Mouse (Mus musculus): ENCODE measurements around the gene Metrnl. TPM values are rescaled to one million over a fixed set of nuclear protein-coding genes. Genes with fewer than 3 reads are reported as not detected.

The Metrnl gene
- polyA plus RNA-seq, 1 experiment: not detected

DNA sequence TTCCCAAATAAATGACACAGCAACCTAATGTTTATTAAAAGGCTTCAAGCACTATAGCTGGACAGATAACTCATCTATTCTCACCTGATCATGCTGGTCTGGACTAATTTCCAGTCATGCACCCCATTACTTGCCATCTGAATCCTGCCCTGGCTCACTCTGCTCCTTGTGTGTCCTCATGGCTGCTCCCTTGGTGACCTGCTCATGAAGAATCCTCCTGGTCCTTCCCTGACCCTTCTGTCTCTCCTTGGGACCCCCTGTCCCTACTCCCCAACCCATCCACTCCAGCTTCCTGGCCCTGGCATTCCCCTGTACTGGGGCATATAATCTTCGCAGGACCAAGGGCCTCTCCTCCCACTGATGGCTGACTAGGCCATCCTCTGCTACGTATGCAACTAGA lies 24.5 kb upstream of the Metrnl start:
- TF ChIP-seq POLR2A (IDR thresholded peaks at IDR 0.05; ENCODE audit: insufficient read depth, low read depth, low read length) (no peak), CTCF (IDR thresholded peaks at IDR 0.05; ENCODE audit: insufficient read depth, low read depth, low read length) (no peak)
- Histone ChIP-seq H3K4me3 (ENCODE audit: insufficient read depth, low read depth, low read length) (no peak overlapping the region), H3K27ac (ENCODE audit: insufficient read depth, low read depth, low read length) (no peak overlapping the region), H3K4me1 (ENCODE audit: control insufficient read depth, insufficient read depth, low read length) (peaks cover 2% of the 10 kb centered on the region; the same call in 1 of the 2 replicates)
- 99% methylated on average over 2 of the region's 2 CpGs for WGBS

DNA sequence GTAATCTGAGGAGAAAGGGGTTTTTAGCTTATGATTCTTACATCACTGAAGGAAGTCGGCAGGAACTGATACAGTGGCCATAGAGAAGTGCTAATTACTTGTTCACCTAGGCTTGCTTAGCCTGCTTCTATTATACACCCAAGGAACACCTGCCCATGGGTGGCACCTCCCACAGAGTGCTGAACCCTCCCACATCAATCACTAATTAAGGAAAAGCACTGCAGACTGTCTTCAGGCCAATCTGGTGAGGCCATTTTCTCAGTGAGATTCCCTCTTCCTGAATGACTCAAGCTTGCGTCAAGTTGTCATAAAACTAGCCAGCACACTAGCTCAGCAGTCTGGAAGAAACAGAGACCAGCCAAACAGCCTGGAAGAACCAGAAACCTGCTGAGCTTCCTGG lies 21.8 kb upstream of the Metrnl start:
- WGBS: 78% methylated on average over 2 of the region's 2 CpGs
- Histone ChIP-seq H3K4me3 (ENCODE audit: insufficient read depth, low read depth, low read length) (no peak overlapping the region), H3K27ac (ENCODE audit: insufficient read depth, low read depth, low read length) (no peak overlapping the region), H3K4me1 (ENCODE audit: control insufficient read depth, insufficient read depth, low read length) (peaks cover 4% of the 10 kb centered on the region; the same call in 1 of the 2 replicates)
- TF ChIP-seq CTCF (IDR thresholded peaks at IDR 0.05; ENCODE audit: insufficient read depth, low read depth, low read length): no peak

DNA sequence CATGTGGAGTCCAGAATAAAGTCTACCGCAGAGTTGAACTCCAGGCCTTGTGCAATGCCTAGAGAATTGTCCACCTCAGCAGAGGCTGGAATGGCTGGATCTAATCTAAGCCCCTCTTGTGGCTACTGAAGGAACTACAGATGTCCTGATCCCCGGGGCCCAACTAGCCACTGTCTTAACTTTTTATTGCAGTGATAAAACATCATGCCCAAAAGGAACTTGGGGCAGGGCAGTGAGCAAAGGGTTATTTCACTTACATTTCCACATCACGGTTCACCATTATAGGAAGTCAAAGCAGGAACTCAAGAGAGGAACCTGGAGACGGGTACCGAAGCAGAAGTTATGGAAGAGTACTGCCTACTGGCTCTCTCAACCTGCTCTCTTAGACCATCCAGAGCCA lies 20.6 kb upstream of the Metrnl start:
- H3K27ac ChIP-seq (ENCODE audit: insufficient read depth, low read depth, low read length): no peak overlapping the region
- WGBS: 83% methylated on average over 5 of the region's 5 CpGs
- TF ChIP-seq CTCF (IDR thresholded peaks at IDR 0.05; ENCODE audit: insufficient read depth, low read depth, low read length): no peak
- no peak for TF ChIP-seq POLR2A (IDR thresholded peaks at IDR 0.05; ENCODE audit: insufficient read depth, low read depth, low read length)
- no peak overlapping the region for H3K4me3 ChIP-seq (ENCODE audit: insufficient read depth, low read depth, low read length)
- peaks cover 4% of the 10 kb centered on the region; the same call in 1 of the 2 replicates for H3K4me1 ChIP-seq (ENCODE audit: control insufficient read depth, insufficient read depth, low read length)

DNA sequence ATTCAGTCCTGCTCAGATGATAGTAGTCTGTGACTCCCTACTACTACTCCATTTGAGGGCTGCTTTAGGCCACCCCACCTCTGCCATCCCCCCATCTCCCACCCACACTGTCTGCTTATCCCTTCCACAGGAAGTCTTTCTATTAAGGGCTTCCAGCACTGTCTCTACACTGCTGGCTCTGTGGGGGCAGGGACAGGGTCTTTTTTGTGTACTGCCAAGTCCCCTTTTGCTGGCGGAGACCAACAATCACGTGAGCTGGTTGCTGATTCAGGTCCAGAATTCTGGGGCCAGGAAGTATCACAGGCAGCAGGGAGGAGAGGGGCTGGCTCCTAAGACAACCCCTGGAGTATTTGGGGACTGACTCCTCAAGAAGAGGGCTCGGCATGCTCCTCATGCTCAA lies 18.1 kb upstream of the Metrnl start:
- Histone ChIP-seq H3K27ac (ENCODE audit: insufficient read depth, low read depth, low read length) (no peak overlapping the region), H3K4me3 (ENCODE audit: insufficient read depth, low read depth, low read length) (no peak overlapping the region)
- WGBS: 34% methylated on average over 3 of the region's 3 CpGs

DNA sequence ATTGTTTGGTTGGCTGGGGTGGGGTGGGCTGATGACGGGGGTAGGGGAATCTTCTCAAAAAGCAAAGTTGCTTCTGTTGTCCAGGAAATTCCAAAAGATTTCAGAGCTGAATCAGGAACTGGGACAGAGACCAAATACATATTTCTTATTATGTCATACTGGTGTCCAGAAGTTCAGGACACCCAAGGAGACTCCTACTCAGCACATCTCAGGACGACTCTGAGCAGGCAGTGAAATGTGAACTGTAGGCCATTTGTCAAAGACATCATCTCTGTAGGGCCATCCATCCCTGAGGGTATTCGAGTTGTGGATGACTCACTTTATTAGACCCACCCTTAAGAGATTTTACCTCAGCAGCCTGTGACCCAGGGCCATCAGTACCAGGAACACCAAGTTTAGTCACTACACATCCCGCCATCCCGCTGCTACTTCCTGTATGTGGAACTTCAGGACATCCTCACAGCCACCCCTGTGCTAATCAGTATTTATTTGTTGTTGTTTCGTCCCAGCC lies 15.8 kb upstream of the Metrnl start:
- no peak overlapping the region for H3K4me3 ChIP-seq (ENCODE audit: insufficient read depth, low read depth, low read length)
- no peak overlapping the region for H3K27ac ChIP-seq (ENCODE audit: insufficient read depth, low read depth, low read length)
- TF ChIP-seq POLR2A (IDR thresholded peaks at IDR 0.05; ENCODE audit: insufficient read depth, low read depth, low read length): no peak
- no peak for TF ChIP-seq CTCF (IDR thresholded peaks at IDR 0.05; ENCODE audit: insufficient read depth, low read depth, low read length)
- H3K4me1 ChIP-seq (ENCODE audit: control insufficient read depth, insufficient read depth, low read length): peaks cover 4% of the 10 kb centered on the region; the same call in 1 of the 2 replicates
- WGBS: 83% methylated on average over 6 of the region's 6 CpGs

More for the DNA sequence above, 18.1 kb upstream of the Metrnl start:
- TF ChIP-seq CTCF (IDR thresholded peaks at IDR 0.05; ENCODE audit: insufficient read depth, low read depth, low read length) (no peak), POLR2A (IDR thresholded peaks at IDR 0.05; ENCODE audit: insufficient read depth, low read depth, low read length) (no peak)
- peaks cover 4% of the 10 kb centered on the region; the same call in 1 of the 2 replicates for H3K4me1 ChIP-seq (ENCODE audit: control insufficient read depth, insufficient read depth, low read length)

DNA sequence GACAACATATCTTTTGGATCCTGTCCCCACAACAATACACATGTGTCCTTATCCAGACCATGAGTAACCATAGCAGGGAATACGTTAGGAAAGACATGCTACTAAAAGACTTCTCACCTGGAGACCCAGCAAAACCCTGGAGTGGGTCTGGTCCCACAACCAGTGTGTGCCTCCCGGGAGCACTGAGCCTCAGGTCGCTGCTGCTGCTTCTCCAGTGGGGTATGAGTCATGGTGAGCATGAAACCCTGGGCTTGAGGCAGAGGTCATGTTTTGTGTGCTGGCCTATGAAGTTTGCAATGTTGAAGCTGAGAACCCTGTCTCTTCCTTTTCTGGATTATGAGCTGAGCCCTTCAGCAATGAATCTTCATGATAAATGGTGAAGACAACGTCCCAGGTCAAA lies 15.3 kb upstream of the Metrnl start:
- Histone ChIP-seq H3K27ac (ENCODE audit: insufficient read depth, low read depth, low read length) (no peak overlapping the region), H3K4me1 (ENCODE audit: control insufficient read depth, insufficient read depth, low read length) (peaks cover 4% of the 10 kb centered on the region; the same call in 1 of the 2 replicates), H3K4me3 (ENCODE audit: insufficient read depth, low read depth, low read length) (no peak overlapping the region)
- TF ChIP-seq POLR2A (IDR thresholded peaks at IDR 0.05; ENCODE audit: insufficient read depth, low read depth, low read length): no peak
- TF ChIP-seq CTCF (IDR thresholded peaks at IDR 0.05; ENCODE audit: insufficient read depth, low read depth, low read length): no peak
- WGBS: 85% methylated on average over 4 of the region's 4 CpGs

DNA sequence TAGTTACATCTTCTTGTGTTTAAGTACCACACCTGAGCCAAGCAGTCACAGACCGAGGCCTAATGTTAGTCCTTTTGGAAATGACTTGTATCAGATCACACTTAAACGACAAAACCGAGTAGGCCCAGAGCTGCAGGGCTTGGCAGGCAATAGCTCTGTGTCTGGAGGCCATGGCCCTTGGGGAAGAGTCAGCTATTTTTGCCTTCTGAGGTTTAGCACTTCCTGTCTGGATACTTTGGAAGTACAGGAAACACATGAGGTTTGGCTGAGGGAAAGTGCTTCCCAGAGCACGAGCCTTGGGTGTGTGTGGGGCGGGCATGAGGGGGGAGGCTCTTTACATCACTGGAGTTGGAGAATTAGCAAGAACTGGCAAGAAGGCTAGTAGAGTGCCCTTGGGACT lies 14.7 kb upstream of the Metrnl start:
- Histone ChIP-seq H3K4me1 (ENCODE audit: control insufficient read depth, insufficient read depth, low read length) (peaks cover 4% of the 10 kb centered on the region; the same call in 1 of the 2 replicates), H3K27ac (ENCODE audit: insufficient read depth, low read depth, low read length) (no peak overlapping the region), H3K4me3 (ENCODE audit: insufficient read depth, low read depth, low read length) (no peak overlapping the region)
- 85% methylated on average over 5 of the region's 5 CpGs for WGBS
- TF ChIP-seq CTCF (IDR thresholded peaks at IDR 0.05; ENCODE audit: insufficient read depth, low read depth, low read length) (no peak), POLR2A (IDR thresholded peaks at IDR 0.05; ENCODE audit: insufficient read depth, low read depth, low read length) (no peak)

DNA sequence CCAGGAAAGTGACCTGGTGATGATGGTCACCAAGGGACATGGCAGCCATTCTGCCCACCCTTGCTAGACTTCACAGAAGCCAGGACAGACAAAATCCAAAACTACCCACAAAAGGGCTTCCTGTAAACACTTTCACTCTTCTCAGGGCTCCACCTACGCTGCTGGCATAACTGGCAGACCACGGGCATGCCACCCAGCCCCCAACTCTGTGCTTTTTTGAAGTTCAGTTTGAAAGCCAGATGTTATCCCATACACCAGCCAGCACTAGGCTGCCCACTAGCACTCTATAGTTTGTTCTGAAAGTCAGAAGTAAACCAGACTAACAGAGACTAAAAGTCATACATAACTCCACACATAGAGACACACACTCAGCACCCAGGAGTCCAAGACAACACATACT lies 13.3 kb upstream of the Metrnl start:
- TF ChIP-seq CTCF (IDR thresholded peaks at IDR 0.05; ENCODE audit: insufficient read depth, low read depth, low read length): no peak
- no peak for TF ChIP-seq POLR2A (IDR thresholded peaks at IDR 0.05; ENCODE audit: insufficient read depth, low read depth, low read length)
- no peak overlapping the region for H3K27ac ChIP-seq (ENCODE audit: insufficient read depth, low read depth, low read length)
- H3K4me1 ChIP-seq (ENCODE audit: control insufficient read depth, insufficient read depth, low read length): peaks cover 4% of the 10 kb centered on the region; the same call in 1 of the 2 replicates
- 95% methylated on average over 2 of the region's 2 CpGs for WGBS
- H3K4me3 ChIP-seq (ENCODE audit: insufficient read depth, low read depth, low read length): no peak overlapping the region

DNA sequence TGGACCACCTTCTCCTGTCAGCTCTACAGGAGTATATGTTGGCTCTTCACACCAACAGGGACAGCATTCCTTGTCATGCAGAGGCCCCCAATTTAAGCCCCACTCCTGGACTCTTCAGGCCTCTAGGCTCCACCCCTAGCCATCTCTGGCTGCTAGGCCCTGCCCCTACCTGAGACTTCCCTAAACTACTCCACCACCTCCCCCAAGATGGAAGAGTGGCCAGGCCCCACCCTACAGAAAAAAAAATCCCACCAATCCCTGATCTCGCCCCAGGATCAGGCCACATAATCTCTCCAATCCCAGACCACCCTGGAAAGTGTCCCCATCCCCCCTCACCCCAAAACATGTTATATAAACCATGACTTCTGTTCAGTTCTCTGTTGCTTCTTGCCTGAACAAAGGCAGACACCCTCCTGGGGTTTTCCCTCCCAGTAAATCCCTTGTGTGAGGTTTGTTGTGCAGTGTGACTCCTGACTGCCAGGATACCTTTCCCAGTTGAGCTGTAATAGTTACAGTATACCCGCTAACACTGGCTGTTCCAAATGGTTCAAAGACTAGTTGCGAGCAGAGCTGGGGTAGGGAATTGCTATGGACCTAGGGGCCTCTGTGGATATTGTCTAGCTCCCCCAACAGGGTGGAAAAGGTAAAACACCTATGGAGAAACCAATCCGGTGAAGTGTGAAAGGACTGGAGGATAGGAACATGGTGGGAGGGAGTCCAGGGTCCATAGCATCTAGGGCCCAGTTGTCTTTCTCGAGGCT lies 5.9 kb upstream of the Metrnl start:
- no peak for TF ChIP-seq POLR2A (IDR thresholded peaks at IDR 0.05; ENCODE audit: insufficient read depth, low read depth, low read length)
- no peak for TF ChIP-seq CTCF (IDR thresholded peaks at IDR 0.05; ENCODE audit: insufficient read depth, low read depth, low read length)
- Histone ChIP-seq H3K4me1 (ENCODE audit: control insufficient read depth, insufficient read depth, low read length) (0 out of 2 replicates have a peak, but pooled peaks cover 3% of the 10 kb centered on the region), H3K27ac (ENCODE audit: insufficient read depth, low read depth, low read length) (no peak overlapping the region), H3K4me3 (ENCODE audit: insufficient read depth, low read depth, low read length) (no peak overlapping the region)
- 89% methylated on average over 5 of the region's 5 CpGs for WGBS

Data from olfactory bulb, adult 2 months (tissue).